Mouse (Mus musculus): ENCODE data around the gene Extl1.

Extl1 gene

DNA sequence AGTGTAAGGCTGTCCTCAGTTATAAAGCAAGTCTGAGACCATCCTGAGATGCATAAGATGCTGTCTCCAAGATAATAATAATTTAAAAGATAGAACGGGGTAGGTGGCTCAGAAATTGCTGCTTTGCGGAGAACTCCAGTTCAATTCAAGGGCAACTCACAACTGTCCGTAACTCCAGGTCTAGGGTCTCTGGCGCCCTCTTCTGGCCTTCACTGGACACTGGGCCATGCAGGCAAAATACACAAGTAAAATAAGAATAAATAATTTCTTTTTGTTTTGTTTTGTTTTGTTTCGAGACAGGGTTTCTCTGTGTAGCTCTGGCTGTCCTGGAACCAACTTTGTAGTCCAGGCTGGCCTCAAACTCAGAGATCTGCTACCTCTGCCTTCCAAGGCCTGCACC is 4.7 kb upstream of the Extl1 start:
- peak; percentile 69 to 74 for DNase-seq

- no peak for DNase-seq
Measured at GRCm38 (mm10) chr4:134387268-134387667, 3.6 kb upstream of the Extl1 start.

DNA sequence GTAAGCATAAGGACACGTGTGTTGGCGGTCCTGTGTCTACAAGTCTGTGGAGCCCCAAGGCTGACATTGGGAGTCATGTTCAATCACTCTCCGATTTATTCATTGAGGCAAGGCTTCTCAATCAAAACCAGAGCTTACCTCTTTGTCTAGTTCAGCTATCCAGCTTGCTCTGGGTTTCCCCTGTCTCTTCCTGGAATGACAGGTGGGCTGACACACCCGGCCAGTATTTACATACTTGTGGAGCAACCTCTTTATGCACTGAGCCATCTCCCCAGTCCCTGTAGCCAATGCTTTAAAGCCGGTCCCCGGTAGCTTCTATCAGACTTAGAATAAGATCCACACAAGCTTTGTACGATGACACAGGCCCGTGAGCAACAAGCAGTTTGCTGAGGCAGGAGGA is 4.1 kb downstream of the Extl1 start:
- no peak for DNase-seq

DNA sequence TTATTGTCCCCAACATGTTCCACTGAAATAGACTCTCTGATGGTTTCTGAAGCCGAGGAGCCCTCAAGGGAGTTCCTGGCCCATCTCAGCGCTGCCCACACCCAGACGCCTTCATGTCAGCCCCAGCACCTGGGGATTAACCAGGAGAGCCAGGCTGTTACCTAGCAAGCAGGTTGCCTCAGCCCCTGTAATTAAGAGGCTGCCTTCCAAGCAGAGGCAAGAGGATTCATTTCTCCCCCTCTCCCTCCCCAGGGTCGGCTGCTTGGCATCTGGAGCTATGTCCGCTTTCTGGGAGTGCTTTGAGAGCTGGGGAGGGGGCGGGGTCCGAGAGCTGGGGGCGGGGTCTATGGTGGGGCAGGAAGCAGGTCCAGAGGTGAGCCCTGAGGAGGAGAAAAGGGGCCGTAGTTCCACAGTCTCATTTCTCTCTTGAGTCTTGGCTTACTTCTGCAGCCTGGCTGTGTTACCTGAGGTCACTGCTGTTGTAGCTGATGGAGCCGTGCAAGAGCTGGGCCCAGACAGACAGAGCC is 5.5 kb downstream of the Extl1 start:
- no peak for DNase-seq

DNA sequence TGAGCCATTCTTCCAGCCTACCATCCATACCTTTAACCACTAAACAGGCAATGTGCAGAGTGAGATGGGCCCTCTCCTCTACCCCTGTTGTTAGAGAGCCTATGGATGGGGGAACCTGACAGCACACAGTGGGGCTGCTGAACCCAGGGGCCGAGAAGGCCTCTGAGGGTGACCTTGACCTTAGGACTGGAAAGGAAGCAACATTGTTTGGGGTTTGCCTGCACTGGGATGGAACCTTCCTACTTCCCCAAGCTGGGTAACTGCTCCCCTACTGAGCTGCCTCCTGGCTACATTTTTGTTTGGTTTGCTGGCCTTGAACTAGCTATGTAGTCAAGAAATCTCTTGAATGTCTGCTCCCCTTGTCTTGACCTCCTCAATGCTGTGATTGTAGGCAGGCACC is 9.3 kb downstream of the Extl1 start:
- DNase-seq, result no peak

GRCm38 (mm10) chr4:134373295-134373694 is 10.4 kb downstream of the Extl1 start:
- no peak for DNase-seq

DNA sequence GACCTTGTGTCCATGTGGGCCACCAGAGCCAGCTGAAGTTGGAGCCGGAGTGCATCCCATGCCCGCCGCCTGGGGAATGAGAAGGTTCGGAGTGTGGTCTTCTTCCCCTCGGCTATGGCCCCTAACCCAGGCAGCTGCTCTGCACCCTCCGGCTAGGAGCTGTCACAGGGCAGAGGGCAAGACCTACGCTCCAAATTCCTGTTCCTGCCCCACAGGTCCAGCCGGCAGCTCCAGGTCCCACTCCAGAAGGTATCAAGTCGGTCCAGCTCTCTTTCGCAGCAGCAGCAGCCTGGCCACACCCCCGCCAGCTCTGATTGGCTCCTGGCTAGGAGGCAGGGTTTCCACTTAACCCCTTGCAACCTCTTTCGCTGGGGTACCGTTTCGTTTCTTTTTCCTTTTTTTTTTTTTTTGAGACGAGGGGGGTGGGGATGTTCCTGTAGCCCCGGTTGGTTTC is 11.3 kb downstream of the Extl1 start:
- peak; percentile 82 to 87 for DNase-seq

GRCm38 (mm10) chr4:134371316-134371855 is 12.3 kb downstream of the Extl1 start:
- DNase-seq, result peak in 1 of 2 experiments; percentile 25

DNA sequence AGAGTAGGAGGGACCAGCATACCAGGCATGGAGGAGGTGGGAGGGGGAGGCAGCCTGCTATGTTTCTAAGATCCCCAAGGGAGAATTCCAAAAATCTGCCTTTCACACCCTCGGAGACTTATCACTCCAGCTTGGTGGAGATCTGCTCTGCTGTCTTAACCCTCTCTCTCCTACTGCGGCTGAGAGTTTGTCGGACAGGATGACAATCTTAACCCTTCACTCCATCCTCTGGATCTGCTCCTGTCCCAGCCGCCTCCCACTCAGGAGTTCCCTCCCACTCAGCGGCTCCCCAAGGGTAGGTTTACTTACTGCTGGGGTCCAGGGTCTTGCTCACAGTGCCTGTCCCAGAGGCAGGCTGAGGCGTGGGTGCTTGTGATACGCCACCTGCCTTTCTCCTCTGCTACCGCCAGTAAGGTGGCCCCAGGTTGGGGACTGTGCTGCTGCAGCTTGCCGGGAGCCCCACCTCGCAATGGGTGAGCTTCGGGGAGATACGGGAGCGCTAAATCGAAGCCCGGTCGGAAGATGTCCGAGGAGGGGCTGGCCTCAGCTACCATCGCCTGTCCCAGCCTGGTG is 12.9 kb downstream of the Extl1 start:
- DNase-seq, result peak; percentile 24 to 26

GRCm38 (mm10) chr4:134365280-134365679 is 18.4 kb downstream of the Extl1 start:
- no peak for DNase-seq

- no peak for DNase-seq
Measured at GRCm38 (mm10) chr4:134362586-134362985, 21.1 kb downstream of the Extl1 start.

GRCm38 (mm10) chr4:134362124-134362523 is 21.5 kb downstream of the Extl1 start:
- no peak for DNase-seq

- DNase-seq, result no peak
Measured at GRCm38 (mm10) chr4:134361215-134361614, 22.4 kb downstream of the Extl1 start.

DNA sequence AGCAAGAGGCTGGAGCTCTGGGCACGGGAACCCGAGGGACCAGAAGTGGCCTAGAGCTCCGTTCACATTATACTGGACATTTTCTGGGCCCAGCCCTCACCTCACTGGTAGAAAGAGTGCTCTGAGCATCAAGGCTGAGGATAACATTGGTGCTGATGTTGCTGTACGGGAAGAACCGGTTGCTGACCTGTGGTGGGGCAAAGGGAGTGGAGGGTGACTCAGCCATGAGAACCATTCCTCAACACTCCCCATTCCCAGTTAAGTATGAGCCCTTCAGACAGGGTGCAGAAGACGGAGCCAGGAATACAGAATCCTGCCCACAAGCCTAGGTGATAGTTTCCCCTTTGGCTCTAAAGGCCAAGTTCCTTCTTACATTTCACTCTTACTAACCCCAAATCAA is 24.0 kb downstream of the Extl1 start:
- DNase-seq, result no peak

DNA sequence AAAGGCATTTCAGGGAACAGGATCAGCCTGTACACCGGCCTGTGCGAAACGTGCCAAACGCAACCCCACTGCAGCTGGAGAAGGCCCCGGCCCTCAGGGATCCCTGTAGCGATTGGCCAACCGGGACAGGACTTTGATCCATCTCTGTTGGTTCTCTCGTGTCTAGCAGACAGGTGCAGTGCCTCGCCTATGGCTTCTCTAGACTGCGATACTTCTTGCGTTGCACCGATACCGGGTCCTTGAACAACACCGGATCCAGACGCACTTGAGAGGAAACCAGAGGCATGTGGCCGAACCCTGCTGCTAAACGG is 26.2 kb downstream of the Extl1 start:
- DNase-seq, result no peak

DNA sequence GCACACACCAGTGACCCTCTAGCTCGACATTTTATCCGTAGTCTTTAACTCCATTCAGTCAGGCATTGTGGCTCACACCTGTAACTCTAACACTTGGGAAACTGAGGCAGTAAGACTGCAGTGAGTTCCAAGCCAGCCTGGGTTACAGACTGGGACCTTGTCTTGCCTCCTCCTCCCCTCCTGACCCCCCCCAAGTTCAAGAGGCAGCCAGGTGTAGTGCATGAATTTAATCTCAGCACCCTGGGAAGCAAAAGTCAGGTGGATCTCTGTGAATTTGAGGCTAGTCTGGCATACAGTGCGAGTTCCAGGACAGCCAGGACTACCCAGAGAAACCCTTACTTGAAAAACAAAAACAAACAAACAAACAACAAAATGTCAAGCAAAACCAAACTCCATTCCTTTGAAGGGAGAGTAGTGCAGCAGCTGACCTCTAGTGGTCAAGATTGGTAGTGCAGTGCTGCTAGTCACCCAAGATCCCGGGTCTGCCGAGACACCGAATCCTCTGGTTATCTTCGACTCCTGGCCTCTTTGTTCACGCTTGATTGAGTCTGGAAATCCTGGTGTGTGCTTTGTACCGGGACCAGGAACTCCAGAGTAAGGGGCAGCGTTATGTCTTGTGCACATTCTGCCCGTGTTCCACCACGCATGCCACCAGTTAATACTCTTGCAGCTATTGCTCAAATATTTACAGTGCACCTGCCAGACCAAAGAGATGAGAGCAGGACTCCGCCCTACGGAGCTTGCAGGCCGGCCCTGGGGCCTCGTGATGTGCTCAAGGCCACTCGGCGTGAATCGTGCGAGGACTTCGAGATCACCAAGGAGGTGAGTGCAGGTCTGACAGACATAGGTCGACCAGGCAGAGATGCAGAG is 26.8 kb downstream of the Extl1 start:
- DNase-seq, result peak; percentile 78 to 86

DNA sequence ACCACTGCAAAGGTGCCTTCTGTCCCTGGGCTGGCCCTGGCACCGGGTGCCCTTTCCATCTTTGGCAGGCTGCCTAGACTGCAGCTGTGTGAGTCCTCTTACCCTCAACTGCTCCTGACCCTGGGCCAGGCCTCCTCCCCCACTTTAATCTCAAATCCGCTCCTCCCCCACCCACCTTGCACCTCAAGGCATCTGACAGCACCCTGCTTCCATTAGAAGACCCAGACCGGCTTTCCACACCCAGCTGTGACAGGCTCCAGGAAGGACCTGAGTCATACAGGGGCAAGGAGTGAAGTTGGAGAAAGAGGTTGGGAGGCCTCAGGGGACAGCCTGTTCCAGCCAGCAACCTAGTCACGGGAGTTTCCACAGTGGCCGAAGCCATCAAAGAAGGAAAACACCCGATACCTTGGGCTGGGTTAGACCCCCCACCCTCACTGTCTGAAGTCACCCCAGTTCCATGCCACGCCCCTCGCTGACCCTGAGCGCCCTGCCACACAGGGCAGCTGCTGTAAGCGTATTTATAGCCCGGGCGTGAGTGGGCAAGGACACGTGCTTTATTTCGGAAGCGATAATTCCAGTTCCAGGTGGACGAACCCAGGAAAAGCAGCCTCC is 27.7 kb downstream of the Extl1 start:
- DNase-seq, result no peak

GRCm38 (mm10) chr4:134353527-134354409 is 29.9 kb downstream of the Extl1 start:
- DNase-seq, result no peak

DNA sequence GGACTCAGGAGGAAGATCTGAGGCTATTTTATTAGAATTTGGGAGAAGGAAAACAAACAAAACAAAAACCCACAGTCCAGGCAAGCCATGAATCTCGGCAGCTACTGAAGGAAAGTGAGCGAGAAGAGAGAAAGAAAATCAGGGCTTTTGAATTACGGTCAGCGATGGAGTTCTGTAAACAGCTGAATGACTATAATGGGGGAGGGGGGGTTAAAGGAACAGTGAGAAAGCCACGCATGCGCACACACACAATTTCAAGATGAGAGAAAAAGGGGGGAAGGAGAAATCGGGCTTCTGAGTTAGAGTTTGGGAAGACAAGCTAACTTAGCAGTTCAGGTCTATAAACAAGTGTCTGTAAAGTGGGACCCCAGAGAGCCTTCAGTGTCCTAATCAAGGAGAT is 30.7 kb downstream of the Extl1 start:
- no peak for DNase-seq

DNA sequence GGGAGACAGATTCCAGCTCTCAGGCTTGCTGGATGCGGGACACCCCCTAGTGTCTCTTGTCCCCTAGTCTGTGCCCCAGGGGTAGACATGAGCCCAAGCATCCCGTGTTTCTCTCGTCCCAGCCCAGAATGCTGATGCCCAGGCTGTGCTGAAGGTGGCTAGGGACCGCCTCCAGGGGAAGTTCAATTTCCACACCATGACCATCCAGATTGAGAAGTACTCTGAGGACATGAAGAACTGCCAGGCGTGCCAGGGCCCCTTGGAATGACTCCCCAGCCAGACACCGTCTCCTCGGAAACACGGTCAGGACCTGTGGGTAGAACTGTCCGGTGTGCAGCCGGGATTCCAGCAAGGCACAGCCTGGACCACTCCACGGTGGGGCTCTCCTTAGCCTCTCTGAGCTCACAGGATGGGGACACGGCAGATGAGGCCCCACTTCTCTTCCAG is 31.4 kb downstream of the Extl1 start:
- DNase-seq, result no peak

DNA sequence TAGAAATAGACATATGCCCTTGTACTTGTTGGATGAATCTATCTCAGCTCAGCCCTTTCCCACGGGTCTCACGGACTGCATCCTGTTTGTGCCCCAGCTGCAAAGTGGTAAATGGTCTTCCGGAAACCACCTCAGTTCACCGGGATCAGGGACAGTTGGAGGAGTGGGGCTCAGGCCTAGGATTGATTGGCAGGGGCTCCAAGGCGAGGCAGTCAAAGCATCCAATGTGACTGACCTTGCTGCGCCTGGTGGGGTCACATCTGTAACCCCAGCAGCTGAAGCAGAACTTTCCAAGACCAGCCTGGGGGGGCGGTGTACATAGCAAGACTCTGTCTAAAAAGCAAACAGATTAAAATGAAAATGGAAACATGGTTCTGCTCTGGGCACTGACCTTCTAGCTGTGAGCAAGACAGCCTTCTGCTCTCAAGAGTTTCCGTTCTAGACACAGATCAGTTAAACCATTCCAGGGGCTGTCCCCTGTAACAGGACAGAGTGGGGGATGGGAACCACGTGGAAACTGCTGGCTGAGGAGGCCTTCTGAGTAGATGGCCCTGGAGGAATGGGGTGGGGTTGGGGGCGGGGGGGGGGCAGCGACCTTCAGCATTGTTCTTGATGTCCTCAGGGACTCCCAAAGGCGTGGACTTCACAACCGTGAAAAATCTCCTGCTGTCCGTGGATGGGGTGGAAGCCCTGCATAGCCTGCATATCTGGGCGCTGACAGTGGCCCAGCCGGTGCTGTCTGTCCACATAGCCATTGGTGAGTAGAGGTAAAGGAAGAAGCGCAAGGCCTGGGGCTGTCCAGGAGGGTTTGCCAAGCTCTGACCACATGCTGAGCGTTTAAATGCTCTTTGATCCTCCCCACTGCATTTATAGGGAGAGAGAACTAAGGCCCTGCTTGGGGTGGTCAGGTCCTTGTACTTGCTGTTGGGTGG is 32.1 kb downstream of the Extl1 start:
- DNase-seq, result no peak
